Mouse (Mus musculus) cerebellum, adult 11-12 months (tissue): ENCODE measurements around the gene Fcer1a.
"Not testable (repeated sequence)": the region's sequence is repeated elsewhere in the genome, so short reads cannot be mapped to it uniquely, and the experiment has no call there.

Source experiments
- DNase-seq: peaks from one replicate; pipeline ENCODE4 v3.0.0; 2022

The Fcer1a gene

GRCm38 (mm10) chr1:173227081-173227480, at the start of gene Fcer1a:
Gene Fcer1a (minus strand): TSS chr1:173227214.
- no peak for DNase-seq

GRCm38 (mm10) chr1:173265701-173266100, 38.7 kb upstream of the Fcer1a start, which contains the start of gene Olfr418:
Gene Olfr418 (plus strand): TSS chr1:173266001.
- no peak for DNase-seq

GRCm38 (mm10) chr1:173249888-173250287, 22.9 kb upstream of the Fcer1a start:
- no peak for DNase-seq

GRCm38 (mm10) chr1:173237004-173237403, 10.0 kb upstream of the Fcer1a start:
- not testable (repeated sequence) for DNase-seq

- DNase-seq = no peak
Observed at GRCm38 (mm10) chr1:173216481-173216880, 10.5 kb downstream of the Fcer1a start.

- no peak for DNase-seq
Observed at GRCm38 (mm10) chr1:173212092-173212491, 14.9 kb downstream of the Fcer1a start, which contains the start of gene Olfr1404. Gene Olfr1404 (plus strand): TSS chr1:173212392.

GRCm38 (mm10) chr1:173197508-173197907, 29.5 kb downstream of the Fcer1a start, which contains the start of gene Olfr218:
Gene Olfr218 (plus strand): TSS chr1:173197808.
- DNase-seq = no peak

GRCm38 (mm10) chr1:173196359-173196758, 30.7 kb downstream of the Fcer1a start:
- no peak for DNase-seq

GRCm38 (mm10) chr1:173192059-173192458, 35.0 kb downstream of the Fcer1a start:
- no peak for DNase-seq

- no peak for DNase-seq
Observed at GRCm38 (mm10) chr1:173190540-173190939, 36.5 kb downstream of the Fcer1a start, which contains the start of gene Olfr1406. Gene Olfr1406 (minus strand): TSS chr1:173190640.

GRCm38 (mm10) chr1:173174154-173174842, 52.7 kb downstream of the Fcer1a start:
- no peak for DNase-seq
